Mouse (Mus musculus) stomach, postnatal 0 days (tissue): ENCODE results near the gene Fam160a2. TPM values are rescaled to one million over a fixed set of nuclear protein-coding genes. Genes with fewer than 3 reads are reported as not detected.

Experiments
- ATAC-seq: fragments of 200-750 bp; cut with Nextera tagmentation; 2 replicates; pipeline ENCODE4 v1.8.0; 2017; ENCODE audit not compliant: low FRiP score, low TSS enrichment
- DNase-seq: peaks from one replicate; pipeline ENCODE4 v3.0.0-alpha.2; 2016; ENCODE audit warnings: low spot score
- H3K27ac ChIP-seq: fragments of 300-500 bp; sonication (generic); replicated peaks from 2 replicates; pipeline ENCODE4 v1.5.1; 2014; ENCODE audit warnings: mild to moderate bottlenecking, control low read depth
- H3K27me3 ChIP-seq: fragments of 300-500 bp; sonication (generic); 2 replicates; pipeline ENCODE4 v1.6.1; 2014; ENCODE audit warnings: low read length; ENCODE audit not compliant: control insufficient read depth, insufficient read depth
- H3K36me3 ChIP-seq: fragments of 300-500 bp; sonication (generic); 2 replicates; pipeline ENCODE4 v1.6.1; 2014; ENCODE audit warnings: low read length, mixed read lengths; ENCODE audit not compliant: control insufficient read depth, insufficient read depth
- H3K4me1 ChIP-seq: fragments of 300-500 bp; sonication (generic); replicated peaks from 2 replicates; pipeline ENCODE4 v1.6.1; 2014; ENCODE audit warnings: antibody characterized with exemption; ENCODE audit not compliant: control insufficient read depth, insufficient read depth
- H3K4me2 ChIP-seq: fragments of 300-500 bp; sonication (generic); replicated peaks from 2 replicates; pipeline ENCODE4 v1.6.1; 2014; ENCODE audit warnings: low read depth, mild to moderate bottlenecking, control low read depth, moderate library complexity
- H3K4me3 ChIP-seq: fragments of 300-500 bp; sonication (generic); 2 replicates; pipeline ENCODE4 v1.5.1; 2014; ENCODE audit warnings: low read depth, low read length, control low read depth
- H3K9ac ChIP-seq: fragments of 300-500 bp; sonication (generic); 2 replicates; pipeline ENCODE4 v1.6.1; 2014; ENCODE audit warnings: mild to moderate bottlenecking, low read length, control low read depth, mixed read lengths
- H3K9me3 ChIP-seq: fragments of 300-500 bp; sonication (generic); 2 replicates; pipeline ENCODE4 v1.6.1; 2016; ENCODE audit warnings: low read length; ENCODE audit not compliant: control insufficient read depth
- CTCF ChIP-seq: IDR thresholded peaks from 2 replicates; pipeline ENCODE4 v1.5.1; 2016; ENCODE audit warnings: antibody characterized with exemption, low read depth, mild to moderate bottlenecking, moderate library complexity
- EP300 ChIP-seq: optimal IDR thresholded peaks from 2 replicates; pipeline ENCODE3; 2016; ENCODE audit warnings: antibody characterized with exemption
- WGBS: fragments of 180-500 bp; shearing (Covaris S2); extraction: QIAGEN DNeasy Blood & Tissue Kit; methylation state at CpG from one replicate; pipeline ENCODE4 v1.1.7; 2014; 5-methylcytosine and 5-hydroxymethylcytosine counted together
- polyA plus RNA-seq: library from polyadenylated mRNA; unstranded; fragments of >200 nt; fragmentation: Nextera tagmentation; extraction: Ambion mirVana; gene quantifications from 2 replicates; pipeline ENCODE4 v1.2.1, GENCODE M21; 2015

Gene Fam160a2
- polyA plus RNA-seq, 1 experiment from 2014 or later: 18.5 TPM

GRCm38 (mm10) chr7:105396126-105396525, 3.7 kb downstream of the Fam160a2 start:
- Histone ChIP-seq H3K4me3 (no peak overlapping the region), H3K9ac (no peak overlapping the region), H3K36me3 (no peaks in the 10 kb centered on the region), H3K4me1 (no peaks in the 10 kb centered on the region), H3K9me3 (no peaks in the 10 kb centered on the region), H3K27ac (no peak overlapping the region), H3K27me3 (no peaks in the 10 kb centered on the region), H3K4me2 (no peak overlapping the region)
- TF ChIP-seq CTCF: no peak
- no peak for TF ChIP-seq EP300
- DNase-seq (no peak), ATAC-seq (no peak)

- no peak for ATAC-seq
Observed at GRCm38 (mm10) chr7:105395131-105395820, 4.6 kb downstream of the Fam160a2 start.

GRCm38 (mm10) chr7:105394606-105395005, 5.2 kb downstream of the Fam160a2 start:
- ATAC-seq (no peak), DNase-seq (no peak)
- Histone ChIP-seq H3K9ac (no peak overlapping the region), H3K9me3 (no peaks in the 10 kb centered on the region), H3K27me3 (no peaks in the 10 kb centered on the region), H3K4me3 (no peak overlapping the region), H3K4me1 (no peaks in the 10 kb centered on the region), H3K4me2 (no peak overlapping the region), H3K36me3 (no peaks in the 10 kb centered on the region; the same call in 1 of the 2 replicates), H3K27ac (no peak overlapping the region)
- 42% methylated on average over 1 of the region's 1 CpGs for WGBS
- no peak for TF ChIP-seq CTCF
- TF ChIP-seq EP300: no peak

More at GRCm38 (mm10) chr7:105395131-105395820, 4.6 kb downstream of the Fam160a2 start:
- no peak overlapping the region for H3K4me2 ChIP-seq
- no peaks in the 10 kb centered on the region for H3K36me3 ChIP-seq
- no peak for DNase-seq
- no peak overlapping the region for H3K27ac ChIP-seq
- H3K27me3 ChIP-seq: no peaks in the 10 kb centered on the region
- no peaks in the 10 kb centered on the region for H3K9me3 ChIP-seq
- no peaks in the 10 kb centered on the region for H3K4me1 ChIP-seq
- no peak overlapping the region for H3K4me3 ChIP-seq
- no peak overlapping the region for H3K9ac ChIP-seq
- TF ChIP-seq CTCF (no peak), EP300 (no peak)

GRCm38 (mm10) chr7:105390236-105390635, 9.6 kb downstream of the Fam160a2 start:
- H3K4me1 ChIP-seq: no peaks in the 10 kb centered on the region
- 84% methylated on average over 2 of the region's 2 CpGs for WGBS
- peaks cover 18% of the 10 kb centered on the region; the same call in 1 of the 2 replicates for H3K36me3 ChIP-seq
- no peaks in the 10 kb centered on the region for H3K9me3 ChIP-seq
- H3K9ac ChIP-seq: no peak overlapping the region
- no peaks in the 10 kb centered on the region for H3K27me3 ChIP-seq
- no peak for DNase-seq
- no peak for ATAC-seq
- TF ChIP-seq CTCF: no peak
- TF ChIP-seq EP300: no peak
- no peak overlapping the region for H3K27ac ChIP-seq
- no peak overlapping the region for H3K4me3 ChIP-seq
- no peak overlapping the region for H3K4me2 ChIP-seq

- ATAC-seq: no peak
- peaks cover 36% of the 10 kb centered on the region for H3K36me3 ChIP-seq
- WGBS: 92% methylated on average over 2 of the region's 2 CpGs
Observed at GRCm38 (mm10) chr7:105387696-105388095, 12.2 kb downstream of the Fam160a2 start.

GRCm38 (mm10) chr7:105380329-105380728, 19.5 kb downstream of the Fam160a2 start:
- DNase-seq (no peak), ATAC-seq (no peak)
- Histone ChIP-seq H3K27me3 (no peaks in the 10 kb centered on the region), H3K4me3 (no peak overlapping the region), H3K9ac (no peak overlapping the region), H3K4me2 (no peak overlapping the region), H3K4me1 (no peaks in the 10 kb centered on the region), H3K9me3 (no peaks in the 10 kb centered on the region), H3K27ac (no peak overlapping the region), H3K36me3 (peaks cover 37% of the 10 kb centered on the region)
- TF ChIP-seq EP300: no peak
- TF ChIP-seq CTCF: no peak
- WGBS: 90% methylated on average over 3 of the region's 3 CpGs

More at GRCm38 (mm10) chr7:105387696-105388095, 12.2 kb downstream of the Fam160a2 start:
- H3K9ac ChIP-seq: no peak overlapping the region
- H3K4me2 ChIP-seq: no peak overlapping the region
- no peaks in the 10 kb centered on the region for H3K4me1 ChIP-seq
- DNase-seq: no peak
- no peak overlapping the region for H3K4me3 ChIP-seq
- no peaks in the 10 kb centered on the region for H3K9me3 ChIP-seq
- no peaks in the 10 kb centered on the region for H3K27me3 ChIP-seq
- TF ChIP-seq CTCF: no peak
- TF ChIP-seq EP300: no peak
- no peak overlapping the region for H3K27ac ChIP-seq
